Mouse (Mus musculus) G1E (cell line): ENCODE data around the gene Camkmt.

Experiments used
- CTCF ChIP-seq: IDR thresholded peaks from 2 replicates; pipeline ENCODE4 v1.5.1; 2012; ENCODE audit warnings: low read depth, low read length, inconsistent platforms, mixed read lengths
- POLR2AphosphoS5 ChIP-seq: IDR thresholded peaks from 2 replicates; pipeline ENCODE4 v1.6.1; 2012; ENCODE audit warnings: low read depth, low read length, inconsistent platforms; ENCODE audit not compliant: insufficient replicate concordance

- TF ChIP-seq CTCF (no peak), POLR2AphosphoS5 (no peak)
Measured at GRCm38 (mm10) chr17:85464466-85465411, 374.4 kb downstream of the Camkmt start.
